Mouse (Mus musculus) limb, embryonic 15.5 days (tissue): Measurements from ENCODE around the gene Krtap31-2. TPM values are rescaled to one million over a fixed set of nuclear protein-coding genes. Genes with fewer than 3 reads are reported as not detected.

Experiments
- polyA plus RNA-seq: library from polyadenylated mRNA; unstranded; fragments of >200 nt; fragmentation: Nextera tagmentation; extraction: Ambion mirVana; gene quantifications from 2 replicates; pipeline ENCODE4 v1.2.1, GENCODE M21; 2015

The Krtap31-2 gene
- polyA plus RNA-seq, 1 experiment from 2014 or later = not detected

Other genes with a start within 250 kb of the Krtap31-2 start
- not detected in 2 replicates for gene Gm14190, start 245.6 kb upstream of the Krtap31-2 start, polyA plus RNA-seq
- not detected in 2 replicates for gene Gm14180, start 202.0 kb upstream of the Krtap31-2 start, polyA plus RNA-seq
- not detected in 2 replicates for gene Gm11595, start 163.4 kb upstream of the Krtap31-2 start, polyA plus RNA-seq
- gene Krtap4-8, start 155.6 kb upstream of the Krtap31-2 start, polyA plus RNA-seq = not detected in 2 replicates
- not detected in 2 replicates for gene Krtap4-9, start 151.1 kb upstream of the Krtap31-2 start, polyA plus RNA-seq
- not detected in 2 replicates for gene Gm11596, start 142.8 kb upstream of the Krtap31-2 start, polyA plus RNA-seq
- gene Gm11569, start 137.4 kb upstream of the Krtap31-2 start, polyA plus RNA-seq = not detected in 2 replicates
- not detected in 2 replicates for gene Gm11554, start 131.8 kb upstream of the Krtap31-2 start, polyA plus RNA-seq
- not detected in 2 replicates for gene Krtap4-13, start 126.4 kb upstream of the Krtap31-2 start, polyA plus RNA-seq
- gene Gm11564, start 120.6 kb upstream of the Krtap31-2 start, polyA plus RNA-seq = not detected in 2 replicates
- gene 2300003K06Rik, start 98.2 kb upstream of the Krtap31-2 start, polyA plus RNA-seq = not detected in 2 replicates
- not detected in 2 replicates for gene Krtap4-16, start 84.7 kb upstream of the Krtap31-2 start, polyA plus RNA-seq
- gene Gm11568, start 78.4 kb upstream of the Krtap31-2 start, polyA plus RNA-seq = not detected in 2 replicates
- gene Gm11559, start 71.8 kb upstream of the Krtap31-2 start, polyA plus RNA-seq = not detected in 2 replicates
- not detected in 2 replicates for gene Krtap9-1, start 62.9 kb upstream of the Krtap31-2 start, polyA plus RNA-seq
- not detected in 2 replicates for gene Gm11567, start 57.1 kb upstream of the Krtap31-2 start, polyA plus RNA-seq
- not detected in 2 replicates for gene Krtap31-1, start 28.4 kb upstream of the Krtap31-2 start, polyA plus RNA-seq
- not detected in 2 replicates for gene Gm11565, start 21.5 kb upstream of the Krtap31-2 start, polyA plus RNA-seq
- not detected in 2 replicates for gene Krtap9-5, start 12.2 kb downstream of the Krtap31-2 start, polyA plus RNA-seq
- not detected in 2 replicates for gene Krtap29-1, start 42.8 kb downstream of the Krtap31-2 start, polyA plus RNA-seq
- gene Krtap16-1, start 50.3 kb downstream of the Krtap31-2 start, polyA plus RNA-seq = 0.09 TPM in 1 of 2 replicates, not detected in the other
- 0.47 and 0.48 TPM in 2 replicates for gene Krtap17-1, start 57.7 kb downstream of the Krtap31-2 start, polyA plus RNA-seq
- gene Krt33a, start 79.9 kb downstream of the Krtap31-2 start, polyA plus RNA-seq = 0.18 and 0.58 TPM in 2 replicates
- 1.1 and 1.7 TPM in 2 replicates for gene Krt33b, start 93.6 kb downstream of the Krtap31-2 start, polyA plus RNA-seq
- 1.1 and 2.6 TPM in 2 replicates for gene Krt34, start 105.3 kb downstream of the Krtap31-2 start, polyA plus RNA-seq
- 2.5 and 5.4 TPM in 2 replicates for gene Krt31, start 114.3 kb downstream of the Krtap31-2 start, polyA plus RNA-seq
- gene Krt32, start 151.9 kb downstream of the Krtap31-2 start, polyA plus RNA-seq = 2.0 and 2.4 TPM in 2 replicates
- 23.6 and 26.4 TPM in 2 replicates for gene Krt35, start 159.9 kb downstream of the Krtap31-2 start, polyA plus RNA-seq
- 55.9 and 83.7 TPM in 2 replicates for gene Krt36, start 169.3 kb downstream of the Krtap31-2 start, polyA plus RNA-seq
- 50.3 and 60.2 TPM in 2 replicates for gene Krt13, start 185.3 kb downstream of the Krtap31-2 start, polyA plus RNA-seq
- gene Krt15, start 199.6 kb downstream of the Krtap31-2 start, polyA plus RNA-seq = 1,213 and 1,252 TPM in 2 replicates
- gene Krt19, start 212.4 kb downstream of the Krtap31-2 start, polyA plus RNA-seq = 417 and 437 TPM in 2 replicates